7 mouse cellular contexts compared by ENCODE assay signal in genomic region chr15:85151433-85151918, GRCm38 (mm10). TPM values are rescaled to one million over a fixed set of nuclear protein-coding genes. Genes with fewer than 3 reads are reported as not detected.
A peak's percentile ranks its signal among the peaks of the same experiment; 100 is the strongest.
DNase-seq lines count a peak whose midpoint lies in the region; ATAC-seq and TF ChIP-seq lines count a peak whose summit lies in the region.

No protein-coding gene starts in this region.

- TF ChIP-seq CTCF in gastrocnemius, adult 2 months (IDR thresholded peaks at IDR 0.05), result peak; percentile 100
- TF ChIP-seq CTCF in hindbrain, postnatal 0 days (IDR thresholded peaks at IDR 0.05; ENCODE audit: low read depth), result peak; percentile 100
- TF ChIP-seq CTCF in left cerebral cortex, adult 2 months (IDR thresholded peaks at IDR 0.05), result peak; percentile 97

- H3K27ac ChIP-seq in gastrocnemius, adult 2 months, result peak overlapping the region; percentile 13
- H3K27ac ChIP-seq in hindbrain, postnatal 0 days, result no peak overlapping the region
- no peak overlapping the region for H3K27ac ChIP-seq in left cerebral cortex, adult 2 months

- H3K27me3 ChIP-seq in hindbrain, postnatal 0 days (ENCODE audit: insufficient read depth, low read length), result no peaks in the 10 kb centered on the region

- 23% methylated on average over 13 of the region's 13 CpGs for WGBS in hindbrain, postnatal 0 days

- H3K9me3 ChIP-seq in hindbrain, postnatal 0 days (ENCODE audit: low read length), result no peaks in the 10 kb centered on the region

- no peak overlapping the region for H3K4me2 ChIP-seq in hindbrain, postnatal 0 days (ENCODE audit: low read depth, low read length)

- no peak overlapping the region for H3K9ac ChIP-seq in hindbrain, postnatal 0 days (replicated peaks; ENCODE audit: low read length)

- peak; percentile 87 for ATAC-seq in hindbrain, postnatal 0 days
- peak; percentile 78; the same call in 1 of the 2 replicates for ATAC-seq in megakaryocyte-erythroid progenitor cell, adult 5-6 weeks (replicated peaks; ENCODE audit: low FRiP score, low TSS enrichment, poor library complexity, severe bottlenecking)

- DNase-seq in adipocyte (ENCODE audit: low spot score), result peak; percentile 73
- DNase-seq in cerebellum, postnatal 25 days, result peak; percentile 71 to 85
- peak; percentile 84 for DNase-seq in gastrocnemius, adult 2 months
- peak; percentile 85 for DNase-seq in hindbrain, postnatal 0 days (ENCODE audit: low spot score)
- peak; percentile 74 to 78 for DNase-seq in left cerebral cortex, adult 2 months (ENCODE audit: extremely low spot score in 1 of 2, low spot score in 2 of 2)
- DNase-seq in right cerebral cortex, postnatal 4 days, result peak; percentile 85

- intact Hi-C loops in gastrocnemius, adult 2 months (cut with DNase I), result loop anchor here (1.0 to 10.0 kb wide), 3 partner anchors 80 to 433 kb away; partner anchors contain the start of gene Wnt7b
- intact Hi-C loops in left cerebral cortex, adult 2 months (cut with DNase I), result loop anchor here (1.0 to 5.0 kb wide), 3 partner anchors 81 to 431 kb away; partner anchors contain the start of gene Wnt7b

- H3K4me1 ChIP-seq in hindbrain, postnatal 0 days (ENCODE audit: insufficient read depth, low read length), result no peaks in the 10 kb centered on the region

- H3K36me3 ChIP-seq in hindbrain, postnatal 0 days (ENCODE audit: insufficient read depth, low read length), result no peaks in the 10 kb centered on the region

- H3K4me3 ChIP-seq in gastrocnemius, adult 2 months, result no peak overlapping the region
- H3K4me3 ChIP-seq in hindbrain, postnatal 0 days (ENCODE audit: low read length), result no peak overlapping the region
- no peak overlapping the region for H3K4me3 ChIP-seq in left cerebral cortex, adult 2 months

RNA-seq across cellular contexts. Expression of gene Ribc2, which starts 19.6 kb away (rescaled TPM):
- not detected for total RNA-seq in gastrocnemius, adult 2 months (2021)
- total RNA-seq in hindbrain, postnatal 0 days (2014; rRNA removed), result 0.90 and 0.94 TPM in 2 replicates
- 0.73 and 0.95 TPM in 2 replicates for polyA plus RNA-seq in hindbrain, postnatal 0 days (2015; fragmentation: Nextera tagmentation; extraction: Ambion mirVana)
- total RNA-seq in left cerebral cortex, adult 2 months (2021), result under 1 TPM in 1 of 2 experiments, not detected in 1; 0.27 TPM
- not detected in 2 replicates for total RNA-seq in megakaryocyte-erythroid progenitor cell, adult 5-6 weeks (2014; fragmentation: Nextera tagmentation)
- total RNA-seq in megakaryocyte-erythroid progenitor cell, adult 5-6 weeks (2017), result not detected in 2 replicates

RNA-seq across cellular contexts. Expression of gene Smc1b, which starts 19.7 kb away (rescaled TPM):
- total RNA-seq in gastrocnemius, adult 2 months (2021), result not detected
- total RNA-seq in hindbrain, postnatal 0 days (2014; rRNA removed), result 0.04 and 5.2 TPM in 2 replicates
- 0.24 and 0.30 TPM in 2 replicates for polyA plus RNA-seq in hindbrain, postnatal 0 days (2015; fragmentation: Nextera tagmentation; extraction: Ambion mirVana)
- not detected for total RNA-seq in left cerebral cortex, adult 2 months (2021)
- not detected in 2 replicates for total RNA-seq in megakaryocyte-erythroid progenitor cell, adult 5-6 weeks (2014; fragmentation: Nextera tagmentation)
- total RNA-seq in megakaryocyte-erythroid progenitor cell, adult 5-6 weeks (2017), result not detected in 2 replicates

RNA-seq across cellular contexts. Expression of gene Fbln1, which starts 54.3 kb away (rescaled TPM):
- 10 to 100 TPM in 1 of 2 experiments, 1 to 10 TPM in 1; 6.5 to 20.9 TPM for total RNA-seq in gastrocnemius, adult 2 months (2021)
- 68.4 and 73.9 TPM in 2 replicates for total RNA-seq in hindbrain, postnatal 0 days (2014; rRNA removed)
- 48.3 and 52.1 TPM in 2 replicates for polyA plus RNA-seq in hindbrain, postnatal 0 days (2015; fragmentation: Nextera tagmentation; extraction: Ambion mirVana)
- total RNA-seq in left cerebral cortex, adult 2 months (2021), result 10 to 100 TPM; 11.4 to 14.4 TPM
- total RNA-seq in megakaryocyte-erythroid progenitor cell, adult 5-6 weeks (2014; fragmentation: Nextera tagmentation), result not detected in 2 replicates
- not detected in 2 replicates for total RNA-seq in megakaryocyte-erythroid progenitor cell, adult 5-6 weeks (2017)

Comparison
In these comparisons a context has a peak if more than half of its experiments do, and no peak if none do; other contexts are left out.
1. RNA of gene Fbln1, which starts 54.3 kb away (total RNA-seq): 68.4 to 73.9 TPM in hindbrain, postnatal 0 days, 6.5 to 20.9 TPM in gastrocnemius, adult 2 months and 11.4 to 14.4 TPM in left cerebral cortex, adult 2 months; not detected in megakaryocyte-erythroid progenitor cell, adult 5-6 weeks; every median in the first group is over 4 times any median in the second.
2. Peak in every context shown above with its lines, with median percentiles within 50 percentile points of each other: DNase-seq and CTCF ChIP-seq.